Mouse (Mus musculus) heart, embryonic 11.5 days (tissue): Measurements from ENCODE around the gene Smco2. TPM values are rescaled to one million over a fixed set of nuclear protein-coding genes. Genes with fewer than 3 reads are reported as not detected.
"Not testable (repeated sequence)": the region's sequence is repeated elsewhere in the genome, so short reads cannot be mapped to it uniquely, and the experiment has no call there.

Experiments
- ATAC-seq: fragments of 200-750 bp; cut with Nextera tagmentation; replicated peaks from 2 replicates; pipeline ENCODE4 v1.8.0; 2017; ENCODE audit warnings: moderate library complexity; ENCODE audit not compliant: insufficient number of reproducible peaks, low FRiP score, low TSS enrichment
- H3K27ac ChIP-seq: fragments of 300-500 bp; sonication (generic); 2 replicates; pipeline ENCODE4 v1.5.1; 2014; ENCODE audit warnings: mild to moderate bottlenecking, low read depth, low read length
- H3K27me3 ChIP-seq: fragments of 300-500 bp; sonication (generic); 2 replicates; pipeline ENCODE4 v1.6.1; 2014; ENCODE audit warnings: mild to moderate bottlenecking, low read length, mixed read lengths; ENCODE audit not compliant: control insufficient read depth, insufficient read depth
- H3K36me3 ChIP-seq: fragments of 300-500 bp; sonication (generic); 2 replicates; pipeline ENCODE4 v1.6.1; 2014; ENCODE audit warnings: mild to moderate bottlenecking, low read length, moderate library complexity, mixed read lengths; ENCODE audit not compliant: control insufficient read depth, insufficient read depth
- H3K4me1 ChIP-seq: fragments of 300-500 bp; sonication (generic); 2 replicates; pipeline ENCODE4 v1.6.1; 2014; ENCODE audit warnings: low read length; ENCODE audit not compliant: control insufficient read depth, insufficient read depth
- H3K4me2 ChIP-seq: fragments of 300-500 bp; sonication (generic); 2 replicates; pipeline ENCODE4 v1.6.1; 2014; ENCODE audit warnings: mild to moderate bottlenecking, moderate library complexity
- H3K4me3 ChIP-seq: fragments of 300-500 bp; sonication (generic); 2 replicates; pipeline ENCODE4 v1.5.1; 2014; ENCODE audit warnings: low read depth, low read length
- H3K9ac ChIP-seq: fragments of 300-500 bp; sonication (generic); 2 replicates; pipeline ENCODE4 v1.6.1; 2014; ENCODE audit warnings: mild to moderate bottlenecking, low read depth, low read length, moderate library complexity
- H3K9me3 ChIP-seq: fragments of 300-500 bp; sonication (generic); replicated peaks from 2 replicates; pipeline ENCODE4 v1.6.1; 2016; ENCODE audit warnings: low read length; ENCODE audit not compliant: control insufficient read depth
- WGBS: fragments of 180-500 bp; shearing (Covaris S2); extraction: QIAGEN DNeasy Blood & Tissue Kit; methylation state at CpG from one replicate; pipeline ENCODE4 v1.1.7; 2014; ENCODE audit not compliant: insufficient replicate concordance; 5-methylcytosine and 5-hydroxymethylcytosine counted together
- polyA plus RNA-seq: library from polyadenylated mRNA; unstranded; fragments of >200 nt; fragmentation: Nextera tagmentation; extraction: Ambion mirVana; gene quantifications from 2 replicates; pipeline ENCODE4 v1.2.1, GENCODE M21; 2014

Smco2 gene
- polyA plus RNA-seq, 1 experiment from 2014 or later = not detected

- no peaks in the 10 kb centered on the region for H3K27me3 ChIP-seq
- no peaks in the 10 kb centered on the region for H3K36me3 ChIP-seq
- no peak overlapping the region for H3K4me2 ChIP-seq
- no peak overlapping the region for H3K9ac ChIP-seq
- H3K9me3 ChIP-seq = no peaks in the 10 kb centered on the region
- WGBS = 52% methylated on average over 15 of the region's 15 CpGs
- H3K27ac ChIP-seq = no peak overlapping the region
- ATAC-seq = no peak
- no peak overlapping the region for H3K4me3 ChIP-seq
- H3K4me1 ChIP-seq = peaks cover 9% of the 10 kb centered on the region
Measured at GRCm38 (mm10) chr6:146845961-146846750, 3.7 kb upstream of the Smco2 start.

GRCm38 (mm10) chr6:146847402-146847801, 2.5 kb upstream of the Smco2 start:
- H3K4me3 ChIP-seq = no peak overlapping the region
- H3K9ac ChIP-seq = no peak overlapping the region
- WGBS = 78% methylated on average over 3 of the region's 3 CpGs
- peaks cover 11% of the 10 kb centered on the region for H3K4me1 ChIP-seq
- H3K4me2 ChIP-seq = no peak overlapping the region
- no peak for ATAC-seq
- H3K36me3 ChIP-seq = no peaks in the 10 kb centered on the region
- no peaks in the 10 kb centered on the region for H3K27me3 ChIP-seq
- no peaks in the 10 kb centered on the region for H3K9me3 ChIP-seq
- no peak overlapping the region for H3K27ac ChIP-seq

GRCm38 (mm10) chr6:146848281-146848680, 1.6 kb upstream of the Smco2 start:
- Histone ChIP-seq H3K4me1 (peaks cover 13% of the 10 kb centered on the region), H3K27me3 (no peaks in the 10 kb centered on the region), H3K9ac (no peak overlapping the region), H3K9me3 (no peaks in the 10 kb centered on the region), H3K36me3 (no peaks in the 10 kb centered on the region), H3K27ac (no peak overlapping the region), H3K4me2 (no peak overlapping the region), H3K4me3 (no peak overlapping the region)
- no peak for ATAC-seq
- 79% methylated on average over 3 of the region's 3 CpGs for WGBS

GRCm38 (mm10) chr6:146851916-146852315, 2.0 kb downstream of the Smco2 start:
- ATAC-seq = no peak
- Histone ChIP-seq H3K4me3 (no peak overlapping the region), H3K9ac (no peak overlapping the region), H3K4me1 (peaks cover 8% of the 10 kb centered on the region; the same call in 1 of the 2 replicates), H3K9me3 (no peaks in the 10 kb centered on the region), H3K4me2 (no peak overlapping the region), H3K36me3 (no peaks in the 10 kb centered on the region), H3K27me3 (no peaks in the 10 kb centered on the region), H3K27ac (no peak overlapping the region)
- 77% methylated on average over 3 of the region's 3 CpGs for WGBS

- Histone ChIP-seq H3K4me2 (no peak overlapping the region), H3K27me3 (no peaks in the 10 kb centered on the region), H3K36me3 (no peaks in the 10 kb centered on the region), H3K4me1 (peaks cover 8% of the 10 kb centered on the region; the same call in 1 of the 2 replicates), H3K9ac (no peak overlapping the region), H3K9me3 (no peaks in the 10 kb centered on the region), H3K4me3 (no peak overlapping the region), H3K27ac (no peak overlapping the region)
- ATAC-seq = no peak
- WGBS = 58% methylated on average over 4 of the region's 4 CpGs
Measured at GRCm38 (mm10) chr6:146852739-146853138, 2.8 kb downstream of the Smco2 start.

GRCm38 (mm10) chr6:146855185-146855584, 5.3 kb downstream of the Smco2 start:
- ATAC-seq = peak; percentile 68
- Histone ChIP-seq H3K36me3 (no peaks in the 10 kb centered on the region), H3K27ac (no peak overlapping the region), H3K9me3 (no peaks in the 10 kb centered on the region), H3K9ac (no peak overlapping the region), H3K4me1 (peaks cover 8% of the 10 kb centered on the region; the same call in 1 of the 2 replicates), H3K27me3 (no peaks in the 10 kb centered on the region), H3K4me3 (no peak overlapping the region), H3K4me2 (no peak overlapping the region)
- whole genome bisulfite sequencing = 97% methylated on average over 9 of the region's 9 CpGs

- ATAC-seq = no peak
- H3K4me3 ChIP-seq = no peak overlapping the region
- H3K9ac ChIP-seq = no peak overlapping the region
- 89% methylated on average over 2 of the region's 2 CpGs for WGBS
- no peaks in the 10 kb centered on the region for H3K9me3 ChIP-seq
- peaks cover 7% of the 10 kb centered on the region; the same call in 1 of the 2 replicates for H3K4me1 ChIP-seq
- no peak overlapping the region for H3K4me2 ChIP-seq
- no peak overlapping the region for H3K27ac ChIP-seq
- H3K27me3 ChIP-seq = no peaks in the 10 kb centered on the region
- no peaks in the 10 kb centered on the region for H3K36me3 ChIP-seq
Measured at GRCm38 (mm10) chr6:146857386-146857785, 7.5 kb downstream of the Smco2 start.

GRCm38 (mm10) chr6:146863154-146863553, 13.2 kb downstream of the Smco2 start:
- 87% methylated on average over 2 of the region's 2 CpGs for WGBS
- no peaks in the 10 kb centered on the region for H3K36me3 ChIP-seq
- H3K27ac ChIP-seq = no peak overlapping the region
- no peaks in the 10 kb centered on the region for H3K27me3 ChIP-seq
- no peak overlapping the region for H3K4me3 ChIP-seq
- no peaks in the 10 kb centered on the region for H3K4me1 ChIP-seq
- H3K4me2 ChIP-seq = no peak overlapping the region
- no peak for ATAC-seq
- H3K9me3 ChIP-seq = no peaks in the 10 kb centered on the region
- no peak overlapping the region for H3K9ac ChIP-seq

GRCm38 (mm10) chr6:146864370-146864769, 14.5 kb downstream of the Smco2 start:
- ATAC-seq, H3K9ac ChIP-seq, H3K4me2 ChIP-seq, H3K36me3 ChIP-seq, H3K4me1 ChIP-seq, H3K9me3 ChIP-seq, H3K4me3 ChIP-seq, H3K27ac ChIP-seq, H3K27me3 ChIP-seq: not testable (repeated sequence)
- 92% methylated on average over 2 of the region's 5 CpGs for WGBS
